Mouse (Mus musculus): Measurements from ENCODE around the gene Allc. TPM values are rescaled to one million over a fixed set of nuclear protein-coding genes. Genes with fewer than 3 reads are reported as not detected.
A peak's percentile ranks its signal among the peaks of the same experiment; 100 is the strongest.

Gene Allc
- polyA plus RNA-seq, 1 experiment: not detected

DNA sequence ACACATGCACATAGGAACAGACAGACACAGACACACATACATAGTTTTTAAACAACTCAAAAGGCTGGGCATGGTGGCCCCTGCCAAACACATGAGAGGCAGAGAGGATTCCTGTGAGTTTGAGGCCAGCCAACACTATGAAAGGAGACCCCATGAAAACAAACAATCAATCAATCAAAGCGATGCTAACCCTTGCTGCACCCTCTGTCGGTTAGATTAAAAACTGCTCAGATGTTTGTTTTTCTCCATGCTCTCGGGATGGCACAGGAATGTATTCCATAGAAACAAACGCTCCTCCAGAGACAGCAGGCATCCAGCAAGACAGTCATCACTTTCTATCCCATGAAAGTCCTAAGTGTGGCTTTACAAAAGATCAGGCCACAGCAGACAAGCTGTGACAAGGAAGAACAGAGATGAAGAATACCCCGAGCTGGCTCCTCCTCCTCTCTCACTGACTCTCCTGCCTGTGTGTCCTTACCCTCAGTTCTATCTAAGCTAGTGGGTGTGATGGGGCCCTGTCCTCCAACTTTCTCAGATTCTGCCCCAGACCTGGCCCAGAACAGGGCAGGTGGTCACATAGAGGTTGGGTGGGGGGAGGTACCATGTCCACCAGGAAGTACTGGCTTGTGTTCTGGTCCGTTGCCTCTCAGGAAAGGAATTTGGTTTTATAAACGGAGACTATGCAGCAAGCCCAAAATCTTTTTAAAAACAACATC is 39.3 kb upstream of the Allc start:
- TF ChIP-seq POLR2A (IDR thresholded peaks at IDR 0.05; ENCODE audit: low read depth, low read length): no peak
- no peak for TF ChIP-seq CTCF (IDR thresholded peaks at IDR 0.05; ENCODE audit: extremely low read depth, insufficient read length, insufficient replicate concordance, low read depth, low read length)
- WGBS: 10% methylated on average over 7 of the region's 7 CpGs
- Histone ChIP-seq H3K4me3 (ENCODE audit: low read depth, low read length) (no peak overlapping the region), H3K36me3 (ENCODE audit: control insufficient read depth, insufficient read depth, low read length) (no peaks in the 10 kb centered on the region), H3K27me3 (ENCODE audit: control insufficient read depth, insufficient read depth, low read length) (no peaks in the 10 kb centered on the region), H3K27ac (ENCODE audit: insufficient read depth, low read depth, low read length) (no peak overlapping the region), H3K4me1 (ENCODE audit: control insufficient read depth, insufficient read depth, insufficient read length, low read length) (no peaks in the 10 kb centered on the region)

DNA sequence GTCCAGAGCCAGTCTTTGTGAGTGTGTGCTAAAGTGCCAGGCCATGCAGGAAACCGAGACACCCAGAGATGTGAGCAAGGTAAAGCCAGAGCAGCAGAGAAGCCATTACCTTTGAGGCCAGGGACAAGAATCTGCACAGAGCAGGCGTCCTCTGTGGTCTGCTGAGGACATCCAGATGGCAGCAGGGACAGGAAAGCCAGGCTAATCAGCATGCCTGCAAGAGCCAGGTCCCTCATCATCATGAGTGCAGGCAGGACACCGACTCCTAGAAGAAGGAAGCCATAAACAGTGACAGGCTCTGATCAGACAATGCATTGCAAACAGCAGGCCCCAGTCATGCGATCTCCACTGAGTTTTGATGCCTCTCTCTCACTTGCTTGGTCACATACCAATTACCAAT is 35.0 kb upstream of the Allc start:
- WGBS: 58% methylated on average over 4 of the region's 4 CpGs
- Histone ChIP-seq H3K36me3 (ENCODE audit: control insufficient read depth, insufficient read depth, low read length) (no peaks in the 10 kb centered on the region), H3K4me3 (ENCODE audit: low read depth, low read length) (no peak overlapping the region), H3K4me1 (ENCODE audit: control insufficient read depth, insufficient read depth, insufficient read length, low read length) (no peaks in the 10 kb centered on the region; the same call in 1 of the 2 replicates), H3K27ac (ENCODE audit: insufficient read depth, low read depth, low read length) (0 out of 2 replicates have a peak overlapping the region, but pooled peaks have one; percentile 6), H3K27me3 (ENCODE audit: control insufficient read depth, insufficient read depth, low read length) (no peaks in the 10 kb centered on the region)
- TF ChIP-seq POLR2A (IDR thresholded peaks at IDR 0.05; ENCODE audit: low read depth, low read length): no peak
- TF ChIP-seq CTCF (IDR thresholded peaks at IDR 0.05; ENCODE audit: extremely low read depth, insufficient read length, insufficient replicate concordance, low read depth, low read length): no peak

DNA sequence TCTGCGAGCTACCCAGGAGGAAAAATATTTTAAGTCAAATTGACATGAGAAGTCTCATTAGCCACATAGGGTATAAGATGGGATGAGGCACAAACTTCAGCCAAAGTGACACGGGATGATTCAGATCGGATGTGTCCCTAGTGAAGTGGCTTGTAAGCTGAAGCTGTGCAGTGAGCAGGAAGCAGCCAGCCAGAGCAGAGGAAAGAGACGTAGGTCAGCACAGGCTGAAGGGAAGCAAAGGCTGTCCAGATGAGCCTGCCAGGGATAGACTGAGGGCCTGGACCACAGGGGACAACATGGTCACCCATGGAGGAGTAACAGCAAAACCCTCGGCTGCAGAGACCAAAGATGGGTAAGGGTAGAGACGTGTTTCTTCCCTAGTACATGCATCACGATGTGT is 32.1 kb upstream of the Allc start:
- no peaks in the 10 kb centered on the region for H3K36me3 ChIP-seq (ENCODE audit: control insufficient read depth, insufficient read depth, low read length)
- 72% methylated on average over 7 of the region's 7 CpGs for WGBS

DNA sequence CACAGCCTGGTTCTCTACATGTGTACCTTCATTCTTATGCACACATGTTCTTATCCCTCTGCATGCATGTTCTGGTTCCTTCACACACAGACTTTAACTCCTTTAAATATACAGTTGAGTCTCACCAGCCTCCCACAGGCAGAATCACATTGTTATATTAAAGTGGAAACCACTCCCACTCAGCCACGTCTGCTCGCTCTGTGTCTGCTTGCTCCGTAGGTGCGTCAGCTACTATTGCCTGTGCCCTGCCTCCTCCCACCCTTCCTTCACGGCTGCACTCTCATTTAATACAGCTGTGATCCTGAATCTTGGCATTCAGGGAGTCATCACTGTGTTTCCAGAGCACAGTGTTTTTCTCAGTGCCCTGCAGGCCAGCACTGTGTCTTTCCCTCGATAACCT is 30.1 kb upstream of the Allc start:
- Histone ChIP-seq H3K36me3 (ENCODE audit: control insufficient read depth, insufficient read depth, low read length) (no peaks in the 10 kb centered on the region), H3K4me1 (ENCODE audit: control insufficient read depth, insufficient read depth, insufficient read length, low read length) (no peaks in the 10 kb centered on the region; the same call in 1 of the 2 replicates), H3K4me3 (ENCODE audit: low read depth, low read length) (no peak overlapping the region), H3K27me3 (ENCODE audit: control insufficient read depth, insufficient read depth, low read length) (no peaks in the 10 kb centered on the region), H3K27ac (ENCODE audit: insufficient read depth, low read depth, low read length) (no peak overlapping the region)
- TF ChIP-seq POLR2A (IDR thresholded peaks at IDR 0.05; ENCODE audit: low read depth, low read length) (no peak), CTCF (IDR thresholded peaks at IDR 0.05; ENCODE audit: extremely low read depth, insufficient read length, insufficient replicate concordance, low read depth, low read length) (no peak)
- WGBS: 45% methylated on average over 6 of the region's 6 CpGs

More for the DNA sequence above, 32.1 kb upstream of the Allc start:
- no peak overlapping the region for H3K4me3 ChIP-seq (ENCODE audit: low read depth, low read length)
- no peaks in the 10 kb centered on the region; the same call in 1 of the 2 replicates for H3K4me1 ChIP-seq (ENCODE audit: control insufficient read depth, insufficient read depth, insufficient read length, low read length)
- TF ChIP-seq CTCF (IDR thresholded peaks at IDR 0.05; ENCODE audit: extremely low read depth, insufficient read length, insufficient replicate concordance, low read depth, low read length) (no peak), POLR2A (IDR thresholded peaks at IDR 0.05; ENCODE audit: low read depth, low read length) (no peak)
- H3K27me3 ChIP-seq (ENCODE audit: control insufficient read depth, insufficient read depth, low read length): no peaks in the 10 kb centered on the region
- H3K27ac ChIP-seq (ENCODE audit: insufficient read depth, low read depth, low read length): no peak overlapping the region

DNA sequence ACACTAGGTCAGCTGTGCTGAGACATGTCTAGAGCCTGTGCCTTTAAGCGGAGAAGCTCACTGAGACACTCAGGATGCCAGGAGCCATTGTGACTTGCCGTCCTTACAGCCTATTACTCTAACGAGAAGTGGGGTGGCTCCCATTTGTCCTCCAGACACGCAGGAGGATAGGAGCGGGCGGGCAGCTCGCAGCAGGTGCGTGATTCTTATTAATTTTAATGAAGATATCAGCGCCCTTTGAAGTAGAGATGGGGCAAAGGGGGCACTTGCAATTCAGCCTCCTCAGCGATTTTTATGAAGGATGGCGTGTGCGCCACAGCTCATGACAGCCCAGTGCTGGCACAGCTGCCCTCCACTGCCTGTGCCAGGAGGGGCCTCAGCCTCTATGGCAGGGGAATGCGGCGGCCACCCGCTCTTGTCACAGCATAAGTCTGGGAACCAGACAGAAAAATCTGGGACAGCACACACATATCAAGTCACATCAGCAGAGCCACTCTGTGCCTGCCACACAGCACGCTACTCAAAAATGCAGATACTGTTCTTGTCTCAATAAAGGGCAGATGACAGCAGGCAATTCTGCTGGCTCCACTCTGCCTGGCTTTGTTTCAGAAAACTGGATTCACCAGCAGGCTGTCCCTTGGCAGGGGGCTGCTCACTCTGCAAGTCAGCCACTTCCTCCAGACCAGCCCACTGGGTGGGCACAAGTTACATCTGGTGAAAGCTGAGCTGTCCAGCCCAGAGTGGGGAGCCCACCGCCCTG is 25.4 kb upstream of the Allc start:
- 65% methylated on average over 17 of the region's 17 CpGs for WGBS
- H3K4me1 ChIP-seq (ENCODE audit: control insufficient read depth, insufficient read depth, insufficient read length, low read length): no peaks in the 10 kb centered on the region
- no peaks in the 10 kb centered on the region for H3K36me3 ChIP-seq (ENCODE audit: control insufficient read depth, insufficient read depth, low read length)
- H3K27me3 ChIP-seq (ENCODE audit: control insufficient read depth, insufficient read depth, low read length): no peaks in the 10 kb centered on the region
- TF ChIP-seq CTCF (IDR thresholded peaks at IDR 0.05; ENCODE audit: extremely low read depth, insufficient read length, insufficient replicate concordance, low read depth, low read length) (no peak), POLR2A (IDR thresholded peaks at IDR 0.05; ENCODE audit: low read depth, low read length) (no peak)
- H3K27ac ChIP-seq (ENCODE audit: insufficient read depth, low read depth, low read length): no peak overlapping the region
- H3K4me3 ChIP-seq (ENCODE audit: low read depth, low read length): no peak overlapping the region

DNA sequence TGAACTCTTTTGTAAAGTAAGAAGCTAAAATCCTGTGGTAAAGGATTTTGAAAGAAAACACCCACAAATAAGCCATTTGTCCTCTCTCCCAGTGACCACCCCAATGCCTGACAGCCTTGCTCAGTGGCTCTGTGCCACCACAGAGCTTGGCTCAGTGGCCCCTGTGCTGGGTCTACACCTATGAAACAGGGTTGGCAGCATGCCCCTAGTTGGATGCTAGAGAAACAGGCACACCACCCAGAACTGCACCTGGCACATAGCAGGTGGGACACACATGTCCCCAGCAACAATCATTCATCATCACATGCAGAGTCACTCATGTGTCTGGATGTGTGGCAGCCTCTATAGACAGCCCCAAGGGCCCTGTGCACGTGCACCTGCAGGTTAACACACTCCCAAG is 21.2 kb upstream of the Allc start:
- Histone ChIP-seq H3K36me3 (ENCODE audit: control insufficient read depth, insufficient read depth, low read length) (no peaks in the 10 kb centered on the region), H3K4me3 (ENCODE audit: low read depth, low read length) (no peak overlapping the region), H3K27me3 (ENCODE audit: control insufficient read depth, insufficient read depth, low read length) (no peaks in the 10 kb centered on the region), H3K4me1 (ENCODE audit: control insufficient read depth, insufficient read depth, insufficient read length, low read length) (no peaks in the 10 kb centered on the region), H3K27ac (ENCODE audit: insufficient read depth, low read depth, low read length) (no peak overlapping the region)
- 46% methylated on average over 1 of the region's 1 CpGs for WGBS
- TF ChIP-seq POLR2A (IDR thresholded peaks at IDR 0.05; ENCODE audit: low read depth, low read length): no peak
- TF ChIP-seq CTCF (IDR thresholded peaks at IDR 0.05; ENCODE audit: extremely low read depth, insufficient read length, insufficient replicate concordance, low read depth, low read length): no peak

DNA sequence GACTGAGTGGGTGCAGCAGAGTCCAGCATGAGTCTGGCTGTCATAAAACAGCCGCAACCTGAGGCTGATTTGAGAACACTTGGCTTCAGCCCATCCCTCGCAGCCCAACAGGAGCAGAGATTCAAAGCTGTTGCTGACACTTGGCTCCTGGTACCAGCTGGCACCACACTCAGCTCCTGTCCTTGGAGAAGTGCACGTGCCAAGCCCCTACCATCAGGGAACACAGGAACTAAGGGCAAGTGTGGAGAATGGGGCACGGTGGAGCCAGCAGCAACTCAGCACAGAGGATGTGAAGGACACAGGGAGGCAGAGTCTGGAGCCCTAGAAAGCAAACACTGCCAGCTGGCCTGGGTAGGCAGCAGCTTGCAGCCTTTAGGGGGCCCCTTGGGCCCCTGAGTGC is 19.9 kb upstream of the Allc start:
- Histone ChIP-seq H3K4me1 (ENCODE audit: control insufficient read depth, insufficient read depth, insufficient read length, low read length) (no peaks in the 10 kb centered on the region), H3K36me3 (ENCODE audit: control insufficient read depth, insufficient read depth, low read length) (no peaks in the 10 kb centered on the region), H3K27me3 (ENCODE audit: control insufficient read depth, insufficient read depth, low read length) (no peaks in the 10 kb centered on the region), H3K4me3 (ENCODE audit: low read depth, low read length) (no peak overlapping the region), H3K27ac (ENCODE audit: insufficient read depth, low read depth, low read length) (no peak overlapping the region)
- no peak for TF ChIP-seq POLR2A (IDR thresholded peaks at IDR 0.05; ENCODE audit: low read depth, low read length)
- no peak for TF ChIP-seq CTCF (IDR thresholded peaks at IDR 0.05; ENCODE audit: extremely low read depth, insufficient read length, insufficient replicate concordance, low read depth, low read length)
- WGBS: 9% methylated on average over 4 of the region's 4 CpGs
